Mouse (Mus musculus) CD4-positive, CD25-positive, alpha-beta regulatory T cell, adult 2 months (primary cell): ENCODE measurements around the gene Cdh18.
"Not testable (repeated sequence)": the region's sequence is repeated elsewhere in the genome, so short reads cannot be mapped to it uniquely, and the experiment has no call there.

Experiments
- DNase-seq: peaks from one replicate; pipeline ENCODE4 v3.0.0-alpha.2; 2012; ENCODE audit warnings: low read depth, low spot score

The Cdh18 gene

DNA sequence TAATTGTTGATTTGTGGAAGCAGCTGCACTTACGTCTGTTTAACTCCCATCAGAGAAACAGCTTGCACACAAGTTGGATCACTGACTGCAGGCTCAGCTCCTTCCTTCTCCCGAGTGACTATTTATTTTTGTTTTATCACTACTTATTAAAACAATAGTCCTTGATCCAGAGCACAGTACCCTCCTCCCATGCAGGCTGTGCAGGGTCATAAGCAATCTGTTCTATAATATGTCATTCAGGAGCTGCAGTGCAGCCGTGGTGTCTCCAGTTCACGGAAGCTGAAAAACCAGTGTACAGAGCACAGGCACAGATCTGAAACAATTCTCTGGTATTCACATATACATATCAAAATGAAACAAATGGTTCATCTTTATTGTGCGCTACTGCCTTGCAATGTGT lies 625.8 kb downstream of the Cdh18 start:
- DNase-seq = no peak

GRCm38 (mm10) chr15:23212068-23212467 lies 663.2 kb downstream of the Cdh18 start:
- DNase-seq = no peak

DNA sequence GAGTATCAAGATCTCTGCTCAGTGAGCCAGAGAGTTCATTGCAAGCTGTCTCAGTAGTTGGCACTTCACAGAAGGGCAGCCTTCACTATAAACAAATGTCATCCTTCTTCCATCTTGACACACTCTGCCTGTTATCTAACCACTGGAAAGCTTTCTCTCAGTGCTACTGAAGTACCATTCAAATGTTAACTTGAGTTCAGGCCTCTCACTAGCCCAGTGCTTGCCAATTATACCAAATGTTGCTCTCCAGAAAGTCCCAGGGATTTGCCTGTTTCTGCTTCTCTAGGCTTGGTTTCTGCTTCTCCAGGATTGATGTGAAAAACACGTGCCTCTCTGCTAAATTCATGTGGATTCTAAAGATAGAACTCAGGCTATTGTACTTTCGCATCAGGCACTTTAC lies 681.8 kb downstream of the Cdh18 start:
- DNase-seq = no peak

GRCm38 (mm10) chr15:23257751-23258440 lies 709.1 kb downstream of the Cdh18 start:
- no peak for DNase-seq

DNA sequence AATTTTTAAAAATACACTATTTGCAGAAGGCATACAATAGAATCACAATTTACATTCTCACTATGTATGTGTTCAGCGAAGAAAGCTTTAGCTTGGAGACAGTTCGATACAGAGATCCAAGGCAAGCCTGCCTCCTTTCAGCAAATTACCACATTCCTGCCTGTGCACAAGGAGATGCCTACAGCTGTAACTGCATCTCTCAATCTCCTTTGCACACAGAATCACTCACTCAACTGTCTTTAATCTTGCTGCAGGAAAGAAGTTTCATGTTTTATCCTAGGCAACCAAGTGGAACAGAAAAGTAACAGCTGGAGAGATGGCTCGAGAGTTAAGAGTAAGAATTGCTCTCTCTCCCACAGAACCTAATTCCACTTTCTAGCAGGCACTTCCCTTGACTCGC lies 729.6 kb downstream of the Cdh18 start:
- DNase-seq = no peak

- DNase-seq = no peak
These were observed 756.2 kb downstream of the Cdh18 start for GRCm38 (mm10) chr15:23305018-23305417.

- DNase-seq = no peak
These were observed 767.9 kb downstream of the Cdh18 start for GRCm38 (mm10) chr15:23316766-23317165.

DNA sequence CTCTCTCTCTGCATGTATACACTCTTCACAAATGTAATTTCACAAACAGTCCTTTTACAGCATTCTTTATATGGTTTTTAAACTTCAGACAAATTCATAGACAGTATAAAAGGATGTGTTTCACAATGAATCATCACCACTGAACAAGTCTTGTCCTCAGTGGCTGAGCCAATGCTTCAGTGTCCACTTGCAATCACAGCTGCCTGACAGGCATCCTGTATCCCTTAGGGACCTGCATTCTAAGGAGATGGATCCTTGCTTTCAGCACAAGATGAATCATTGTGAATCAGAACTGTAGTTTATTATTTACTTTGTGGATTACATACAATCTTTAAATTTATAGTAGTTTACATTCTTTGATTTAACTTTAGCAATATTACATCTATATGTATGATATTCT lies 768.6 kb downstream of the Cdh18 start:
- DNase-seq = no peak

- DNase-seq = not testable (repeated sequence)
These were observed 791.5 kb downstream of the Cdh18 start for GRCm38 (mm10) chr15:23340338-23340737.

DNA sequence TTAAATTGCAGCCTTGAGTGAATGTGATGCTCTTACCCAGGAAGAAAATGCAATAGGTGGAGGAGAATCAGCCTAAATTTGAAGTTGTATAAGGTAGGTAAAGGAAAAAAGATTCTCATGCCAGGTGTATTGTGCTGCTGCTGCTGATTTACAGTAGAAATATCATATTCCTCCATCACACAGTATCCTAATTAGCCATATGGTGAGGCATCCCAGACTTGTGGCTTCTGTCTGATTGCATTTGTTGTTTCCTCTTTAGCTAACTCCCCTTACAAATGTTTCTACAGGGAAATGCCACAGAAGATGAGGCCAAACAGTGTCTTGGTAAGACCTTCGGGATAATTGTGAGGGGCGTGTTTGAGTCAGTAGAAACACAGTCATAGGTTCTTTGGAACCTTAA lies 802.3 kb downstream of the Cdh18 start:
- DNase-seq = no peak

DNA sequence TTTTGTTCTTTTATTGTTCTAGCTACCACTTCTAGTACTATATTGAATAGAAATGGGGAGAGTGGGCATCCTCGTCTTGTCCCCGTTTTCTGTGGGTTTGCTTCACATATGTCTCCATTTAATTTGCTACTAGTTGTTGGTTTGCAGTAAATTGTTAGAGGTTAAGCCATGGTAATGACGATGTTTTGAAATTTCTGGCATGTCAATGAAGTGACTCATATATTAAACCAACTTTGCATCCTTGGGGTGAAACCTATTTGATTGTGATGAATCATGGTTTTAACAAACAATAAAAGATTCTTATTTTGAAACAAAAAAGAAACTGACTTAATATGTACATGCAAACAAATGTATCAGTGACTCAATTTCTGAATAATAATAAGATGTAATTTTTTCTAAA lies 817.5 kb downstream of the Cdh18 start:
- no peak for DNase-seq

DNA sequence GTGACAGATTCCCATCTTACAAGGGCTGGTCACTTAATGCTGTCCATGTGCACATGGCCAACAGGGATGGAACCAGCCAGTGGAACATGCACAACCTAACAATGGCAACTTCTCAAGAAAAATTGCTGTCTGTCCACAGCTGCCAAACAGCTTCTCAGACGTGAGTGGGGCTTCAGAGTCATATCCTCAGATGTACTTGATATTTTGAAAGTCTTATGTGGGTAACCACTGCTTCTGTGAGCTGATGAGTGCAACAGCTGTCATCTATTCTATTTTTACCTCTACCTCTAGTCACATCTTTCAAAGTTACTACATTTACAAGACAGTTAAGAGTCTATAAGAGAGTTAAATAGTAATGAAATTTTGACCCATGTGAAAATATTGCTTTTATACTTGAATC lies 818.9 kb downstream of the Cdh18 start:
- no peak for DNase-seq

- no peak for DNase-seq
These were observed 829.4 kb downstream of the Cdh18 start for GRCm38 (mm10) chr15:23378016-23378750.

DNA sequence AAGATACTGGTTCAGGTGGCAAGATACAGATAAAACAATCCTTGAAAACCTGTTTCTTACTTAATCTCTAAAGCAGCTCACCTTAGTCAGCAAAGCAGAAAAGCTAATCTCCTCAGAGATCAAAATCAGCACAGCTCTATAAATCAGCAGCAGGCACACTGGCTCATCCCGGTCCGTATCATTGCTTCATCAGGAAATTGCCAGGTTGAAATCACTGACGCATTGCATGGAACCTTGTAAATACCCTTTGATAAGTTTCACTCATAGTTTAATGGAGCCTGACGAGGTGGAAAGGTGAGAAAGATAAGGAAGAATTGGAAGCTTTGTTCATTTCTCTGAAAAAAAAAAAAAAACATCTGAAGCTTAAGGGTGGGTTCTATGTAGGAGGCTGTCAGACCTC lies 837.0 kb downstream of the Cdh18 start:
- DNase-seq = no peak

GRCm38 (mm10) chr15:23396646-23397045 lies 847.8 kb downstream of the Cdh18 start:
- DNase-seq = no peak

DNA sequence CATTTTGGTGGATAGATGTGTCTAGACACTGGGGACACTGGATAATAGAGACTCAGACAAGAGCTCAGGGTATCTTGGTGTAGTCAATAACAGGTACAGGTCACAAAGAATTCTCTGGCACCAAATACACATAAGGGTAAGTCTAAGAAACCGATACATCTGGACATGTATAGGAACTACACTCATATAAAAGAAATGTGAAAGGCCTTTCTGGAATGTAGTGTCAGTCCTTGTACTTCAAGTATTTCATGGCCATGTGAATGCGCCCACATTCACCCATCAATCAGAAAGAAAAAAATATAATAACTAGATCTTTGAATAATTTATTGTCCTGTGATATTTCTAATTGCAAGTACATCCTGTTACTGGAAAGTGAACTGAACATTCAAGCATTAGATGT lies 855.0 kb downstream of the Cdh18 start:
- DNase-seq = no peak

DNA sequence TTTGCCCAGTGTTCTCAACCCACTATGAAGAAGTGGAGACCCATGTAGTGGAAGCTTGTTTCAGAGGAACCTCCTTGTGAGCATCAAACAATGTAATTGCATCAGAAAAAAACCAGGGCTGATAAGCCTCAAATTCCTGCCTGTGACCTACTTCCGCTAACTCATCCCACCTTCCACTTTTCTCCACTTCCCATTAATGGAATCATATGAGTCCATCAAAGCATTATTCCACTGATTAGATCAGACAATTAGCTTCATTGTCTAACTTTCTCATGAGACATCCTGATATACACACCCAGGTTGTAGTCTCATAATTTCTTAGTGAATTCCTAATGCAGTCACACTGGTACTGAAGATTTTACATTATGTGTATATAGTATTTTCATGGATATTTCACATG lies 859.4 kb downstream of the Cdh18 start:
- no peak for DNase-seq

DNA sequence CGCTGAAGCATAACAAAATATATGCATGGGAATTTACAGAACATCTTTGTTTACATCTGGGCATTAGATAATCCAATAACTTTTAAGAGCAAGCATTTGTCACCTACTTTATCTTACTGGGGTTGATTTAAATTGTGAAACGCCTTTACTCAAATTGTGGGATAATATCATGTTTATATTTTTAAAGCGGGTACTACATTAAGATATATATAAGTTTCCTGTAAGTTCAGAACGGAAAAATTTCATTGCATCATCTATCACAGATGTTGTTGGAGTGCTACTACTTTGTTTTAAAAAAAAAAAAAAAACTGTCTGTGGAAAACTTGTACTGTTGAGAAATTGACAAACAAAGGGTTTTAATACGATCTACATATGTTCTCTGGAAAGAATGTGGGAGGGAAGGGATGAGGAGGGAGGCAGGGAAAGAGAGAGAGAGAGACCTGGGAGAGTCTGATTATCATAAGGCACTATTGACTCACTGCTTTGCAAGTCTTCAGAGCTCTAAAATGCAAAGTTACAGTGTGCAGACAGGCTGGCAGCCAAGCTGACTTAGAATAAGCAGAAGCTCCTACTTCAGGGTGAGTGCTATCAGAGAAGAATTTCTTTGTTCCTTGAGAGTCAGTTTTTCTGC lies 867.7 kb downstream of the Cdh18 start:
- DNase-seq = no peak

DNA sequence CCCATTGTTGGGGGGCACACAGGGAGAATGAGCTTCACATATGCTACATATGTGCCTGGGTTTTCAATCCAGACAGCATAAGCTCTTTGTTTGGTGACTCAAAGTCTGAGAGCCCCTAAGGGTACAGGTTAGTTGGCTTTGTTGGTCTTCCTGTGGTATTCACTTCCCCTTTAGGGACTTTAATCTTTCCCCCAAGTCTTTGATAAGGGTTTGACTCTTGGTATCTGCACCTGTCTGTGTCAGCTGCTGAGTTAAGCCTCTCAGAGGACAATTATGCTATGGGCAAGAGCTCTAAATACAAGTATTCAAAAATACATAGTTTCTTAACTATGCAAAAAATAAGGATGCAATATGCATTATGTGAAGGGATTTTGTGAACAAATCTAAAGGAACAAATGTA lies 869.3 kb downstream of the Cdh18 start:
- DNase-seq = no peak

- no peak for DNase-seq
These were observed 871.2 kb downstream of the Cdh18 start for GRCm38 (mm10) chr15:23420010-23420409.

- DNase-seq = no peak
These were observed 881.2 kb downstream of the Cdh18 start for GRCm38 (mm10) chr15:23430021-23430420.

GRCm38 (mm10) chr15:23448542-23448941 lies 899.7 kb downstream of the Cdh18 start:
- DNase-seq = no peak

GRCm38 (mm10) chr15:23452098-23452625 lies 903.3 kb downstream of the Cdh18 start:
- DNase-seq = no peak
